Mouse (Mus musculus) left cerebral cortex, adult 8-10 months (tissue): Measurements from ENCODE around the gene Tmem219. TPM values are rescaled to one million over a fixed set of nuclear protein-coding genes. Genes with fewer than 3 reads are reported as not detected.
A peak's percentile ranks its signal among the peaks of the same experiment; 100 is the strongest.
"Not testable (repeated sequence)": the region's sequence is repeated elsewhere in the genome, so short reads cannot be mapped to it uniquely, and the experiment has no call there.

Experiments used
- DNase-seq, 2 experiments: peaks; one replicate each; pipeline ENCODE4 v3.0.0; 2022; ENCODE audit warnings: low spot score in 2 of 2
- total RNA-seq, 4 experiments: library from RNA; stranded (reverse); gene quantifications; 2 replicates each; pipeline ENCODE4 v1.2.4; 2022

Gene Tmem219
- total RNA-seq, 4 experiments from 2014 or later, result 20.8 to 25.4 (median 22.8) TPM

- DNase-seq, result no peak
Measured at GRCm38 (mm10) chr7:126926299-126926698, 3.6 kb upstream of the Tmem219 start.

- no peak for DNase-seq
Measured at GRCm38 (mm10) chr7:126923999-126924398, 1.3 kb upstream of the Tmem219 start.

DNA sequence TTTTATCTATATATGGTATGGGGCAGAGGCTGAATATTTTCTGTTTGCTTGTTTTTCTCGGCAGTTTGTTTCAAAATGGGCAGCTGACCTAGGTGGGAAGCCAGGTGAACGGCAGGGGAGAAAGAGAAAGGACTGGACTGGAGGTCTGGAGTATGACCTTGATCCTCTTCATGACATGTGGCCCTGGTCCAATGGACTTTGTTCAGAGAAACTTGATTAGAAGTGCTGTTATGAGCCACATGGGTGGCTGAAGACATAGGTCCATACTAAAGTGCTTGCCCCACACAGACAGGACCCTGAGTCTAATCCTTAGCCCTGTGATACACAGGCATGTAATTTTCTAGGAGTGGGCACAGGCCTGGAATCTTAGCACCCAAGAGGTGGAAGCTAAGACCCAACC, 1.2 kb downstream of the Tmem219 start:
- no peak for DNase-seq

- DNase-seq, result no peak
Measured at GRCm38 (mm10) chr7:126919973-126920372, 2.7 kb downstream of the Tmem219 start.

GRCm38 (mm10) chr7:126918356-126918755, 4.4 kb downstream of the Tmem219 start:
- DNase-seq, result not testable (repeated sequence)

DNA sequence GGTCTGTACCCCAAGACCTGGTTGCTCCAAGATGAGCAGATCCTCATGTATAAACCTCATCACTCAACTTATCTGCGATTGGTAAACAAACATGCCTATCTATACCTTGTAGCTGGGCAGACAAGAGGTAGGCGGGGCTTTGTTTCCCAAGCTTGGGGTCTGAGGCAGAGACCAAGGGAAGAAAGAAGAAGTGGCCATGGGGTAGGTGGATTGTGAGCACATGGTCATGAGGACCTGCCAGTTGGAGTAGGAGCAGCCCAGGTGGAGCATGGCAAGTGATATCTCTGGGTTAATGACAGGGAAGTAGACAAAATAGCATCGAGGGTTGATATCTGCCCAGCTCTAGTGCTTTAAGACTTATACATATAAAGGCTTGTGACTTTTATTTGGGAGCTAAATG, 7.9 kb downstream of the Tmem219 start:
- DNase-seq, result no peak

DNA sequence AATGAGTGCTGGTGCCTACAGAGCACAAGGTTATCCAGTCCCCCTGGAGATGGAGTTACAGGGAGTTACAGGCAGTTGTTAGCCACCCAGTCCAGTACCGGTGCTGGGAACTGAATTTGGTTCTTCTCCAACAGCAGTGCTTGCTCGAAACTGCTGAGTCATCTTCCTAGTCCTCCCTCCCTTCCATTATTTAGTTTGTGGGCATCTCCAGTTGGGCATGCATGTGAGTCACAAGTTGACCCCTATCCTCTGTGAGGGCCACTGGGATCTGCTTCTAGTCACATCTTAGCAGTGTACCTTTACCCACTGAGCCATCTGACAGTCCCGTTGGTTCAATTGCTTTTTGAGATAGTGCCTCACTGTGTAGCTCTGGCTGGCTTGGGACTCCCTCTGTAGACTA, 17.1 kb downstream of the Tmem219 start:
- DNase-seq, result no peak

- DNase-seq, result not testable (repeated sequence)
Measured at GRCm38 (mm10) chr7:126899781-126900180, 22.9 kb downstream of the Tmem219 start.

DNA sequence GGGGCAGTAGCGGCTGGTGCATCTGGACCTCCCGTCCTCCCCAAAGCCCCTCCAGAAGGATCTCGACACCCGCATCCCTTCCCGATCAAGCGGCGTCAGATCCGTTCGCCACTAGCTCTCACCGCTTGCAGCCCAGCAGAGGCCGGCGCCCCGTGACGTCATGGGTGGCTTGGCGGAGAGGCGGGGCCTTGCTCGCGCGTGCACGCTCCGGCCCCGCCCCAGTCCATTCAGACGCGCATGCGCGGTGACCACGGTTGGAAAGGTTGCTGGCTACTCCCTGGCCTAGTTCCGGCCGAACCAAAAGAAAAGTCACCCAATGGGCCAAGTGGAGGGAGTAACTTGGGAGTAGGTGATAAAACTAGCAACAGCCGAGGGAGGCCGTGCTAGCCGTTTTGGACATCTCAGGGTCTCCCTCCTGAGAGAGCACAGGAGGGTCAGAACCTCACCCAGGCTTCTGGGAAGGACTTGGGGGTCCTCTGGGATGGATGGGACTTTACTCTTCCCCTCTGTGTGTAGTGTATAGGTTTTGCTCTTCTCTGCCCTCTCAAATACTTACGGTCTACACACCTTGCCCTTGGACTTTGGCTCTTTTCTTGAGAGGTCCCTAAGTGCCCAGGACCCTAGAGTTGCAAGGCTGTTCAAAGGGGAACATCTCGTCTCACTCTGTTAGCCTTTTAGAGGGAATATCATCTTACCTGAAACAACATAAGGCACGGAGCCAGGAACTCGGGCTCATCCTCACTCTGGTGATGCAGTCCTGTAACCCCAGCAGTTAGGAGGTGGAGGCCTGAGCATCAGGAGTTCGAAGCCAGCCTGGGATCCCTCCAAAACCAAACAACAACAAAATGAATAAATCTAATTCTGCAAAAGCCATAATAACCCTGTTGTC, 24.4 kb downstream of the Tmem219 start:
- DNase-seq, result peak; percentile 89 to 91

GRCm38 (mm10) chr7:126897390-126898101, 25.2 kb downstream of the Tmem219 start:
- no peak for DNase-seq

DNA sequence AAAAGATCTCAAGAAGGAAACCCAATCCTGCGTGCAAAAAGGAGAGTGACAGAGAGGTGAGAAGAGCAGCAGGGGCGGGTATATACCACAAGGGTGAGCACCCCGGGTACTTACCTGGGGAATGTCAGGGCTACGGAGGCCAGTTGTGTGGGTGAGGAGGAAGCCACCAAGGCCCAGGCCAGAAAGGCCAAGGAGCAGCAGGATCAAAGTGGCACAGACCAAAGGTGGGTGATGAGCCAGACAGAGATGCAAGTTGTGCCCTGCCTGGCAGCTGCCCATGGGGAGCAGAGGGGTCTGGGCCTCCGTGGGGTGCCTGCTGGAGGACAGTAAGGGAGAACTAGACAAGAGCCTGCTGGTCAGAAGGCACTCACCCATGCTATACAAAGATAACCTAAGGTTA, 25.8 kb downstream of the Tmem219 start:
- no peak for DNase-seq

DNA sequence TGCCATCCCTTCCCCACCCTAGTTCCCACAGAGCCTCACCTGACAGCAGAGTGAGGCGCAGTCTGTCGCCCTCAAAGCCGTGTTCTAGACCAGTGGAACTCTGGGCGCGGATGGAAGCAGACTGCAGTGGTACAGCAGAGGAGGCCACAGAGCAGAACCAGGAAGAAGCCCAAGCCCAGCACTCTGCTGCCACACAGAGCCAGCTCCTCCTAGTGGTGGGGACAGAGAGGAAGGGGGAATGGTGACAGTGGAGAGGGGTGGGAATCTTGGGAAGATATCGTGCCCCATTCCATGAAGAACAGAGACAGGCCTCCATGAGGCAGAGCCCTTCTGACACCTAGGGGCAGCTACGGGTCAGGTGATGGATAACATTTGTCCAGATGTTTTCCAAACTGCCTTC, 33.9 kb downstream of the Tmem219 start:
- DNase-seq, result no peak

- DNase-seq, result no peak
Measured at GRCm38 (mm10) chr7:126887281-126887680, 35.4 kb downstream of the Tmem219 start.

DNA sequence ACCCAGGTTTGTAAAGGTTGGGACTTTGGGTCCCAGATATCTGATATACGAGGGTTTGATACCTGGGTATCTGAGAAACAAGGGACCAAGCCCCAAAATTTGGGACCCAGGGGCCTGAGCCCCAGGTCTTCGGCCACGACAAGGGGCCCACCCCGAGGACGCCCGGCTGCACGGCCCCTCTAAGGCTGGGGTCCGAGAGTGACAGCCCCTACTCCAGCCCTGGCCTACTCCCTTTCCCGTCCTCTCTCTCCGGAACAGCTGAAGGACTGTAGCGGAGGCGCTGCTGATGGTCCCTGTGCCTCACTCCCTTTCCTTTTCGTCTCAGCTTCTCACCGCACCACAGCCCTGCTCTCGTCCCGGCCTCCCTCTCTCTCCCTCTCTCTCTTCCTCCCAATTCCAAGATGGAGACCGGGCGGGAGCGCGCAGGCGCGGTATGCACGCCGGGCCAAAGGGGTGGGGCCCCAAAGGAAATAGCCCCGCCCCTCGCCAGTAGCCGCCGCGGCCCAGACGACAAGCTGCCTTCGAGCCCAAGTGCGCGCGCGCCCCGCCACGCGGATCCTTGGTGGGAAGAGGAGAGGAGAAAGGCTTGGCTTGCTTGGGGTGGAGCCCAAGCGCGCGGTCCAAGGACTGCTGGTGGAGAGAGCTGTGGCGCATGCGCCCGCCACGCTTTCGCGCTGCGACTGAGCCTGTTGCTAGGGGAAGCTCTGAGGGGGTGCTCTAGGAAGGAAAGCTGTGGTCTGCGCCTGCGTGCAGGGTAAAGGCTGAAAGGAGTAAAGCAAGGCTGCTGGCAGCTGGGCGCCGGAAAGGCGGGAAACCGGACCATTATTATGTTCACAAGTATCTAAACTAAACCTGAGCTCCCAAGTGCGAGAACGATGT, 38.2 kb downstream of the Tmem219 start, which contains the start of gene Taok2:
Gene Taok2 (minus strand): TSS at position 418 of the 879 bp plus-strand sequence.
- DNase-seq, result peak; percentile 94 to 99

- no peak for DNase-seq
Measured at GRCm38 (mm10) chr7:126883731-126884181, 39.0 kb downstream of the Tmem219 start.

DNA sequence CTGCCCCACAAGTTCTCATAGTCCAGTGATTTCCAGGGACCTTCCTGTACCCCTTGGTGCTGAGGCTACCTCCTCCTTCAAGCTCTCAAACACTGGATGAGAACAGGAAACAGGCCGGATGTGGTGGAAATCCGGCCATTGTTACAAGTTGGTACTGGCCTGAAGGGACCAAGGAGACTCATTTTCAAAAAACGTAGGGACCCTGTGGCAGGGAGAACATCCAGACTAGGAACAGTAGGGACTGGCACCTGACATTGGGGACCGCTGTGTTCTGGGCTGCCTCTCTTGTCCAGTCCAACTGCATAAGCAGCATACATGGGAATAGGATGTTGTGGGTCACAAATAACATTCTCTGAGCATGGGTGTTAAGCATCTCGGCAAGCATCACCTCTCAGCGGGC, 41.7 kb downstream of the Tmem219 start:
- no peak for DNase-seq

- no peak for DNase-seq
Measured at GRCm38 (mm10) chr7:126877239-126877638, 45.5 kb downstream of the Tmem219 start.

DNA sequence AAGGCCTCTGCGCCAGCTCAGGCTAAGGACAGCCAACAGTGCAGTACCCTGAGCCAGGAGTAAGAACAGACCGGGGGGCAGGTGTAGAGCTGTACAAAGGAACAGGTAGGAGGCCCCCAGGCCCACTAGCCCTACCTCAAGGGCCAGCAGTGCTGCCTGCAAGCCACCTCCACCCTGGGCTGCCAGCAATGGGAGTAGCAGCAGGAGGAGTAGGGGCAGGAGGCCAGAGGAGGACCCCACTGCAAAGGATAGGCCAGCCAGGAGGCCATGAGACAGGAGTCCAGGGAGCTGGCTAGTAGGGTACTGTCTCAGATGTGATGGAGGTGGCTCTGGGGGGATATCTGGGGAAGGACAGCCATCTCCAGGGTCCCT, 52.2 kb downstream of the Tmem219 start:
- DNase-seq, result no peak

- no peak for DNase-seq
Measured at GRCm38 (mm10) chr7:126869780-126870519, 52.8 kb downstream of the Tmem219 start.

DNA sequence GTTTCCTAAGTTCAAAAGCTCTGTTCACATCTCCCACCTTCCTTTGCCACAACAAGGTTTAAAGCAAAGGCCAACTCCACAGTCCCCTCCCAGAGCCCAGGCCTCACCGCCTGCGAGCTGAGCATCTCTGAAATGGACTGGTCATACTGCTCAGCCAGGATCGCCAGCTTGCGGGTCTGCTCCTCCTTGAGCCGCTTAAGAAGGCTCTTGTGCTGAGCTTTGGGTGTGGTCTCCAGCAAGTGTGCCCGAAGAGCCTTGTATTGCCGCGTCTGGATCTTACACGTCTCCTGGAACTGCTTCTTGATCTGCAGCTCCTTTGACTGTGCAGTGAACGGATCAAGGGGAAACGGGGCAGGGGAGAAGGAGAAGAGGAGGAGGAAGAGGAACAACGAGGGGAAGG, 54.7 kb downstream of the Tmem219 start:
- no peak for DNase-seq

DNA sequence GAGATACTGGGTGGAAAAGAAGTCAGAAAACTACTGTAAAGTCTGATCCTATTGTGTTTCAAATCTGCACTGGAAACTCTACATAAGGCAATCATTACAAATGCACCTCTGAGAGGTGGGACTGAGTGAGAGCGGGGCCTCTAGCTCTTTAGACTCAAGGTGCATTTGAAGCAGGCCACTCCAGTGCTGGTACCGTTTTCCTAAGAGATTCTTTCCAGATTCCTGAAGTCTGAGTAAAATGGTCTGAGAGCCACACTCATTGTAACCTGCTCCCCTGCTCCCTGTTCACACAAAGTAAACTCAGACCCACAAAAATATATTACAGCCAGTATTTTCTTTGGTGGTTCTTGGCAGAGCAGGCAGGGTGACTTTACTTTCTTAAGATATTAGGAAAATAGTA, 55.2 kb downstream of the Tmem219 start:
- DNase-seq, result no peak
